Mouse (Mus musculus): ENCODE measurements around the gene Samd4.

GRCm38 (mm10) chr14:47151306-47151705, 268.7 kb downstream of the Samd4 start:
- no peak for TF ChIP-seq CTCF (conservative IDR thresholded peaks at IDR 0.05; ENCODE audit: low read length)
- TF ChIP-seq POU5F1 (IDR thresholded peaks at IDR 0.05; ENCODE audit: borderline replicate concordance, low read length) = no peak
